Mouse (Mus musculus) E14TG2a.4 (cell line): ENCODE results near the gene Rgmb.

Source experiments
- H3K27me3 ChIP-seq: 2 replicates; pipeline ENCODE4 v1.6.1; 2014; ENCODE audit warnings: low read length, control low read depth; ENCODE audit not compliant: insufficient read depth
- H3K36me3 ChIP-seq: 2 replicates; pipeline ENCODE4 v1.6.1; 2014; ENCODE audit warnings: low read length, control low read depth; ENCODE audit not compliant: insufficient read depth
- H3K4me1 ChIP-seq: replicated peaks from 2 replicates; pipeline ENCODE4 v1.6.1; 2014; ENCODE audit warnings: low read depth, low read length, control low read depth
- H3K4me3 ChIP-seq: replicated peaks from 2 replicates; pipeline ENCODE4 v1.5.1; 2014; ENCODE audit warnings: mild to moderate bottlenecking, low read length
- H3K9me3 ChIP-seq: 2 replicates; pipeline ENCODE4 v1.6.1; 2014; ENCODE audit warnings: low read length, control low read depth
- CTCF ChIP-seq: conservative IDR thresholded peaks from 2 replicates; pipeline ENCODE4 v1.5.1; 2014; ENCODE audit warnings: low read length
- NANOG ChIP-seq: IDR thresholded peaks from 2 replicates; pipeline ENCODE4 v1.6.1; 2014; ENCODE audit warnings: borderline replicate concordance, low read length, mixed read lengths
- POU5F1 ChIP-seq: IDR thresholded peaks from 2 replicates; pipeline ENCODE4 v1.6.1; 2014; ENCODE audit warnings: low read length, borderline replicate concordance

Rgmb gene

GRCm38 (mm10) chr17:15831810-15832209 is 971 bp upstream of the Rgmb start:
- peak; percentile 66 for TF ChIP-seq CTCF
- no peak for TF ChIP-seq NANOG
- TF ChIP-seq POU5F1, result no peak
- H3K27me3 ChIP-seq, result peaks cover 50% of the 10 kb centered on the region
- no peak overlapping the region for H3K4me3 ChIP-seq
- no peaks in the 10 kb centered on the region for H3K36me3 ChIP-seq
- peaks cover 30% of the 10 kb centered on the region for H3K4me1 ChIP-seq
- H3K9me3 ChIP-seq, result no peaks in the 10 kb centered on the region

GRCm38 (mm10) chr17:15830171-15830765 is 571 bp downstream of the Rgmb start:
- H3K36me3 ChIP-seq, result no peaks in the 10 kb centered on the region
- H3K9me3 ChIP-seq, result no peaks in the 10 kb centered on the region
- peak overlapping the region; percentile 81 for H3K4me3 ChIP-seq
- H3K4me1 ChIP-seq, result peaks cover 33% of the 10 kb centered on the region
- TF ChIP-seq CTCF, result no peak
- TF ChIP-seq POU5F1, result no peak
- TF ChIP-seq NANOG, result no peak
- peaks cover 55% of the 10 kb centered on the region for H3K27me3 ChIP-seq

GRCm38 (mm10) chr17:15829198-15830170 is 1.4 kb downstream of the Rgmb start:
- Histone ChIP-seq H3K27me3 (peaks cover 56% of the 10 kb centered on the region), H3K4me1 (peaks cover 40% of the 10 kb centered on the region), H3K9me3 (no peaks in the 10 kb centered on the region), H3K4me3 (peak overlapping the region; percentile 81), H3K36me3 (no peaks in the 10 kb centered on the region)
- no peak for TF ChIP-seq CTCF
- TF ChIP-seq NANOG, result no peak
- TF ChIP-seq POU5F1, result no peak

- no peak overlapping the region for H3K4me3 ChIP-seq
- H3K4me1 ChIP-seq, result peaks cover 52% of the 10 kb centered on the region
- no peaks in the 10 kb centered on the region for H3K36me3 ChIP-seq
- H3K9me3 ChIP-seq, result no peaks in the 10 kb centered on the region
- TF ChIP-seq CTCF (no peak), POU5F1 (no peak), NANOG (no peak)
- H3K27me3 ChIP-seq, result peaks cover 65% of the 10 kb centered on the region
Measured at GRCm38 (mm10) chr17:15828131-15828917, 2.5 kb downstream of the Rgmb start.

GRCm38 (mm10) chr17:15826928-15827327 is 3.9 kb downstream of the Rgmb start:
- Histone ChIP-seq H3K4me1 (peaks cover 53% of the 10 kb centered on the region), H3K27me3 (peaks cover 65% of the 10 kb centered on the region), H3K4me3 (peak overlapping the region; percentile 91), H3K36me3 (no peaks in the 10 kb centered on the region), H3K9me3 (no peaks in the 10 kb centered on the region)
- no peak for TF ChIP-seq CTCF
- TF ChIP-seq NANOG, result no peak
- no peak for TF ChIP-seq POU5F1

- peak overlapping the region; percentile 91 for H3K4me3 ChIP-seq
- no peaks in the 10 kb centered on the region for H3K36me3 ChIP-seq
- H3K9me3 ChIP-seq, result no peaks in the 10 kb centered on the region
- TF ChIP-seq POU5F1 (no peak), CTCF (no peak), NANOG (no peak)
- peaks cover 53% of the 10 kb centered on the region for H3K4me1 ChIP-seq
- peaks cover 65% of the 10 kb centered on the region for H3K27me3 ChIP-seq
Measured at GRCm38 (mm10) chr17:15826444-15826909, 4.4 kb downstream of the Rgmb start.

GRCm38 (mm10) chr17:15825481-15826396 is 5.1 kb downstream of the Rgmb start:
- H3K4me1 ChIP-seq, result peaks cover 53% of the 10 kb centered on the region
- peak overlapping the region; percentile 91 for H3K4me3 ChIP-seq
- H3K27me3 ChIP-seq, result peaks cover 59% of the 10 kb centered on the region
- H3K36me3 ChIP-seq, result peaks cover 3% of the 10 kb centered on the region
- no peaks in the 10 kb centered on the region for H3K9me3 ChIP-seq
- TF ChIP-seq NANOG (no peak), CTCF (no peak), POU5F1 (no peak)

GRCm38 (mm10) chr17:15824854-15825253 is 6.0 kb downstream of the Rgmb start:
- Histone ChIP-seq H3K4me3 (peak overlapping the region; percentile 91), H3K9me3 (no peaks in the 10 kb centered on the region), H3K4me1 (peaks cover 49% of the 10 kb centered on the region), H3K36me3 (peaks cover 10% of the 10 kb centered on the region), H3K27me3 (peaks cover 50% of the 10 kb centered on the region)
- TF ChIP-seq POU5F1 (no peak), NANOG (no peak), CTCF (no peak)
